Mouse (Mus musculus) ovary, adult 18-20 months (tissue): ENCODE results near the gene Fgl2.
A peak's percentile ranks its signal among the peaks of the same experiment; 100 is the strongest.
"Not testable (repeated sequence)": the region's sequence is repeated elsewhere in the genome, so short reads cannot be mapped to it uniquely, and the experiment has no call there.

ENCODE experiments used
- DNase-seq: peaks from one replicate; pipeline ENCODE4 v3.0.0; 2022; ENCODE audit warnings: low spot score, mixed read lengths

The Fgl2 gene

DNA sequence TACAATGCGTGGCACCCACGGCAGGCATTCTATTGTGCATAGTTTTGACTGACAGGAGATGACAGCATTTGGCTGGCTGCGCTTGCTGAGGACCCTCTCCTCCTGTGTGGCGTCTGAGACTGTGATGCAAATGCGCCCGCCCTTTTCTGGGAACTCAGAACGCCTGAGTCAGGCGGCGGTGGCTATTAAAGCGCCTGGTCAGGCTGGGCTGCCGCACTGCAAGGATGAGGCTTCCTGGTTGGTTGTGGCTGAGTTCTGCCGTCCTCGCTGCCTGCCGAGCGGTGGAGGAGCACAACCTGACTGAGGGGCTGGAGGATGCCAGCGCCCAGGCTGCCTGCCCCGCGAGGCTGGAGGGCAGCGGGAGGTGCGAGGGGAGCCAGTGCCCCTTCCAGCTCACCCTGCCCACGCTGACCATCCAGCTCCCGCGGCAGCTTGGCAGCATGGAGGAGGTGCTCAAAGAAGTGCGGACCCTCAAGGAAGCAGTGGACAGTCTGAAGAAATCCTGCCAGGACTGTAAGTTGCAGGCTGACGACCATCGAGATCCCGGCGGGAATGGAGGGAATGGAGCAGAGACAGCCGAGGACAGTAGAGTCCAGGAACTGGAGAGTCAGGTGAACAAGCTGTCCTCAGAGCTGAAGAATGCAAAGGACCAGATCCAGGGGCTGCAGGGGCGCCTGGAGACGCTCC is at the start of gene Fgl2:
Gene Fgl2, plus strand, starts transcription at position 150 of the 687 bp plus-strand sequence.
- peak; percentile 60 for DNase-seq

DNA sequence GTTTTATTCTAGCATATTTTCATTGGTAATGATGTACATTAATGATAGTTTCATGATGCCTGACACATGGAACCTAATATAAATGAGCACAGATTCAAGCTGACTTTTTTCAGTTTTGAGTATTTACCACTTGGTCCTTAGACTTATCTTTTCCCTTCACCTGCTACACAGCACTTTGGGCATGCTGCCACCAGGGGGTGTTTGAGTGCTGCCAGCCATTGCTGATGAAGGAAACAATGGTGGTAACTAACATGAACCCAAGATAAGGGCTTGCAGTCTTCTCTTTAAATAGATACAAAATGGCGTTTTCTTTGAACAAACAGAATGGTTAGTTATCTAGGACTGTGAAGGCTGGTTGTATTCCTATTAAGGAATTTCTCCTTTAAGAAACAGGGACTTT is 45.9 kb upstream of the Fgl2 start:
- DNase-seq, result no peak

DNA sequence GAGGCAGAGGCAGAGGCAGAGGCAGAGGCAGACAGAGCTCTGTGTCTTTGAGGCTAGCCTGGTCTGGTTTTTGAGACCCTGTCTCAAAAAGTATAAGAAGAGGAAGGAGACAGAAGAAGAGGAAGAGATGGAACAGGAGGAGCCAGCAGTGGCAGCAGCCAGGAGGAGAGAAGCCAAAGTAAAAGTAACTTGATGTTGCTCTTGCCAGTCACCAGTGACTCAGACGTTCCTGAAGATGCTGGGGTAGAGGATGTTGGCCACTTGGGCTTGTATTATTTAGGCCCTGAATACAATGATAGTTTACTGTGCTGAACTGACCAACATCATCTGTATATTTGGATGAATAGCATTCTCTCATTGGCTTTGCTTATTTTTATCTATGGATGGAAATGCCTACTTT is 43.9 kb upstream of the Fgl2 start:
- no peak for DNase-seq

DNA sequence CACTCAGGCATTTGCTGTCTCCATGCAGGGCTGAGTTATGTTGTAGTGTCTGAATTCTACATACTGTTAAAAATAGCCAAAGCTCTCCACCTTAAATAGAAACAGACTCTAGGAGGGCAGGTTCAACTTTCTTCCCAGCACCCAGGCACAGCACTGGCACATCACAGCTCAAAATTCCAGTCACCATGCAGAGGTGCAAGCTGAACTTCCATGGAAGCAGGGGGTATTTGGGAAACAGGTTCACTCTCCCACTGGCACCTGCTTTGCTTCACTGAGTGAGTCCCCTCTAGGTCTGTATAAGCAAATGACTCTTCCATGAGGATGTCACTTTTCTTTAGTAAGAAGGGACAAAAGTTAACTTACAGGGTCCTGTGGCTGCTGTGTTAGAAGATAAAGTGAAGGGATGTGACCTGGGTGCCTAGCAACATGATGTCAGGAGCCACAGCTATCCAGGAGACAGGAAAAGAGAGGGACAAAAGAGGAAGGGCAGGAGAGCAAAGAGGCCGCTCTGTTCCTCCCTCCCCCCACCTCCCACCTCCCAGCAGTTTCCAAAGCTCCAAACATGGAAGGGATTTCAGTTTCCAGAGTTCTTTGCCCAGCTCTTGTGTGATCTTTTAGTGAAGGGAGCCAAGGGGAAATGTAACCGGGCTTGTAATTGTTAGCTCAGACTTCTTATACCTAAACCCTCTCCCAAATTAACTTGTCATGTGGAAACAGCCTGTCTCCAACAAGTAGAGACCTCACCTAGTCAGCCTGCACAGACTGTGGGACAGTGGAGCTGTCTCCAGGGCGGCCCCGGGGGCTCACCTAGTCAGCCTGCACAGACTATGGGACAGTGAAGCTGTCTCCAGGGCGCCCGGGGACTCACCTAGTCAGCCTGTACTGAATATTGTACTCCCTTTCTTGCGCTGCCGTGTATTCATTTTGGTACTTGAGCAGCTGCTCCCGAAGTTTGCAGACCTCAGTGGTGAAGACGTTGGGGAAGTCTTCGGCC is 42.5 kb upstream of the Fgl2 start:
- no peak for DNase-seq

DNA sequence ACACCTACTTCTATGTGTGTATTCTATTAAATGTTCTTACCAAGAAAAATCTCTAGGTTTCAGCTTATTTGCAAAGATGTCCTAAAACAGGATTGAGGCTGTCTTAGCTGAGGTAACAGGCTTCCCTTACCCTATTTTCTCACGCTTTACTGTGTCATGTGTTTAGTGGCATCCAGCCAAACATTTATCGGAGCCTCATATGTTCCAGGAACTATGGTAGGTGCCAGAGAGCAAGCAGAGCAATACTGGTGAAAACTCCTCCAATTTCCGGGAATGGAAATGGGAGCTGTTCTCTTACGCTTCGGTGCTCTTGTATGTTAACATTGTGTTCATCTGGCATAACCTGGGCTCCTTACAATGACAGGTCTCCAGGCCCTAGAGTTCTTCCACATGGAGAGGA is 40.8 kb upstream of the Fgl2 start:
- no peak for DNase-seq

DNA sequence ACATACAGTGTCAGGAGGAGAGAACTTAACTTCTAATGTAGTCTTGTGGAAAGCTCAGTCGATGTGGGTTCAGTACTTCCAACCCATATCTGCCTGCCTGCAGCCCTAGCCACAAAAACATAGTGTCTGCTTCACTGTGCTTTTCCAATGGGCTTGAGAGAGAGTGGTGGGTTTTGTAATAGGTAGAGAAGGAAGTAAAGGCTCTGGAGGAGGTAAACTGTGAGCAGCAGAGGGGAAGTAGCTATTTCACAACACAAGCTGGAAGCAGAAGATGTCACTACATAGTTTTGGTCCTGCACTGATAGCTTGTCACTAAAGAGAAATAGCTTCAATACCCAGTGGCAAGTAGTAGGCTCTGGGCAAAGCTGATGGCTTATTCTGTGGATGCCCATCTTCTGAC is 40.3 kb upstream of the Fgl2 start:
- DNase-seq, result no peak

DNA sequence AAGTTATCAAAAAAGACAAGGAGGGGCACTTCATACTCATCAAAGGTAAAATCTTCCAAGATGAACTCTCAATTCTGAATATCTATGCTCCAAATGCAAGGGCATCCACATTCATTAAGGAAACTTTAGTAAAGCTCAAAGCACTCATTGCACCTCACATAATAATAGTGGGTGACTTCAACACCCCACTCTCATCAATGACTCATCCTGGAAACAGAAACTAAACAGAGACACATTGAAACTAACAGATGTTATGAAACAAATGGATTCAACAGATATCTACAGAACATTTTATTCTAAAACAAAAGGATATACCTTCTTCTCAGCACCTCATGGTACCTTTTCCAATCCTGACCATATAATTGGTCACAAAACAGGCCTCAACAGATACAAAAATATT is 30.2 kb upstream of the Fgl2 start:
- not testable (repeated sequence) for DNase-seq

DNA sequence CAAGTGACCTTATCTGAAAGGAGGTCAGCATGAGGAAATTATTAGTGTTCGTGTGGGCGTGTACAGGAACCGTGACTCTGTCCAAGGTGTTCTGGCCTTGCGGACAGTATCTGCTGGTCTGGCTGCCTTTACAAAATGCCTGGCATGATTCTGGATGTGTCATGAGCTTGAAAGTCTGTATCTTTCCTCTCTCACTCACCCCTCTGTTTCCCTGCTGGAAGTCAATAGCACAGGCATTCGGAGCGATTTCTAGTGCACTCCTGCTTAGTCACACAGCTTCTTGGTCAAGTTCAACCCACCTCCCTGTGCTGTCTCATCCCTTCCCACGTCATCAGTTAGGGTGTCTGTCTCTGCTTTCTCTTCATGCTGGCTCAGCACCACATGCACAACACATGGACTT is 24.1 kb upstream of the Fgl2 start:
- DNase-seq, result no peak

DNA sequence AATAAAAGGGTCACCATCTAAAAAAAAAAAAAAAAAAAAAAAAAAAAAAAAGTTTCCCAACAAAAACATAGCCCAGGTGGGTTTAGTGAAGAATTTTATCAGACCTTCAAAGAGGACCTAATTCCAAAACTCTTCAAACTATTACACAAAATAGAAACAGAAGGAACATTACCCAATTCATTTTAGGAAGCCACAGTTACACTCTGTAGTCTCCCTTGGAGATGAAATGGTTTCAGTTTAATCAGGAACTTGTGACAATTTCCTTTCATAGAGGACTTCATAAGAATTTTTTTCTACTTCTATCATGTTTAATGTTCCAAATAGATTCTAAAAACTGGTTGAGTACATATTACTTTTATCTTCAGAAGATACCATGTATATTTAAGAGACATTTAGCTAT is 20.8 kb upstream of the Fgl2 start:
- no peak for DNase-seq

DNA sequence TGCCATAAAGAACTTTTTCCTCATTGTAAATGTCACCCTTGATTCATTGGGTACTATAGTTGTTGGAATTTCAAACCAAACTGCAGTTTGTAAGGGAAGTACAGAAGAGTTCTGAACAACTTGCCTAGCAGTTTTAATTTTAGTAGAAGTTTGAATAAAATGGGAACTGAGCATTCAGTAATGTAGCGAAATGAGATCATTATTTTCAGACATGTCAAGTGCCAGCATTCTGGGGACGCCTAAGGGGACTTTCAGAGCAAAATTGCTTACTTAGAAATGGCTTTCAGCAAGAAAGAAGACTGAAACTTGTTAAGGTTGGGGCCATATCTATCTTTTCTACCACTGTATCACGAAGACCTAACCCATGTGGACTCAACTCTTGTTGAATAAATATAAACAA is 13.8 kb upstream of the Fgl2 start:
- no peak for DNase-seq

DNA sequence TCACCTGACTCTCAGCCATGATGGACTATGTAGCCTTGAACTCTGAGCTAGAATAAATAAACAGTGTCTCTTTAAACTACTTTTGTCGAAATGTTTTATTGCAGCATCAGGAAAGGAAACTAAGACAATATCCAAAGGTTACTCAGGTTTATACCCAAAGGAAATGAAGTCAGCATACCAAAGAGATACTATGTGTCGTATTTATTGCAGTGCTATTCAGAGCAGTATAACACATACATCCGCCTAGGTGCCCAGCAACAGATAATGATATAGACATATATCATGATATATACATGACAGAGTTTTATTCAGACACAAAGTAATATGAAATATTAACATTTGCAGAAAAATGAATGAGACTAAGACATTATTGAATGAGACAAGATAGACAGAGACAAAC is 9.1 kb upstream of the Fgl2 start:
- no peak for DNase-seq

DNA sequence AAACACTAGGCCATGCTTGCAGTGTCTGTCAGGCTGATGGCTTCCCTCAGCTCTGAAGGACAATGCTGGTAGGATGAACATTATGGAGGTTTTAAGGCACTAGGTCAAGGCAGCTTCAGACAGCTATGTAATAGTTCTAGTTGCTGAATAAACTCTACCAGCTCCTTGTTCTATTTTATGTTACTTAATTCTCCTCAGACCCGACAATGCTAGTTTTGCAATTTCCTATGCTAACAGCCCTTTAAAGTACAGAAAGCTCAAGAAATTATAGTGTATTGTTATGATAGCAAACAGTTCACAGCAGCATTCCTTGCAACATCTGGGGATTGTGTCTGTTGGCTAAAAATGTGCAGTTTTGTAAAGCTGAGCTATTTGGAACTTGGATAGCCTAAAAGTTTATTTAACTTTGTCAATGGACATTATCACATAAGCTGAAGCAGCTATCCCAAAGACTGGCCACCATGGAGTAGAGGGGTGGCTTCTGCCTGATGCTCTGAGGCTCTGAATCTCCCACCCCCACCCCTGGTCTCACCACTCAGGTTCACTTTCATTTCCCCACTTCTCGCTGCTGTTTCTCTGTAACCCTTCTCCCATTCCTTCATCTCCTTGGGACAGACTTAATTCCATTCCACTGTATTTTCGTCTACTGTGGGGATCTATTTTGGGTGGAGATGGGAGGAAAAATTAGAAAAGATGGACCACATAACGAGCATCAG is 5.9 kb upstream of the Fgl2 start:
- DNase-seq, result no peak

DNA sequence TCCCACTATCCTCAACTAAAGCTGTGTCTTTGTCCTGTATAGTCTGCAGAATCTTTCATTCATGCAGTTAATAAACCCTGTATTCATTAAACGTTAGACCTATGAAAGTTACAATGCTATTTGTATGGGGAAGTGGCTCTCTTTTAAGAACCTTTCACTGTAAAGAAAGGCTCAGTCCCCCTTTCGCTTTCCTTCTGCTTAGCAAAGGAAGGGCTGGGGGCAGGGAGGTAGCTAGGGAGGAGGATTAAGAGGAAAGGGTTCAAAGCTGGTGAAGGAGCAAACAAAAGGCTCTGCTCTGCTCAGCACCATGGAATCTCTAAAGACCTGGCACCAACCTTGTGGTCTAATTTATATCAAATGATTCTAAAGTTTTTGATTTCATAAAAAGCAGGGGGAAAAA is 4.9 kb upstream of the Fgl2 start:
- no peak for DNase-seq

DNA sequence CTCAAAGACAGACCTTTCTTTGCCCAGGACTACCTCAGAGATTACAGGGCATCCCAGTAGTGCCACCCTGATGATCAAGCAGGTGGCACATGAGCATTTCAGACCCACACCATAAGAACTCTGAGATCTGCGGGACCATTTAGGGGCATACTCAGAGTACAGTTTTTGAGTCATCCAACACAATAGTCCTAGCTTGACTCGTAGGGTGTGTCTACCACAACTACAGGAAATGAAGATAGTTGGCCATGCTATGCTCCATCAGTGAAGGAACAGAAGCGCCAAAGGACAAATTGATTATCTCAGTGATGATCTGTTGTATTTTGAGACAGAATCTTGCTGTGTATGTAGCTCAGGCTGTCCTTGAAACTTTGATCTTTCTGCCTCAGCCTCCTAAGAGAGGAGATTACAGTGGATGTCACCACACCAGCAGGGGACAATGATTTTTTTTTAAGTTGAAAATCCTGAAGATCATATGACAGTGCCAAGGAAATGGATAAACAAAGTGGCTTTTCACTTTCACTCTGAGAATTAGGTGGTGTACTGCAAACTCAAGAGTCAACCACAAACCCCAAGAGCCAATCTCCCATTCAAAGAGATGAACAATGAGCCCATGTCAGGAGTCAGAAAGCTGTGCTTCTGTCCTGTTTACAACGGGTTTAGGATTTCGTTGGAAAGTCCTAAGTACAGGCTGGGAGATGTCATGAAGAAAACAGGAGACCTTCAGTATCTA is 2.1 kb upstream of the Fgl2 start:
- DNase-seq, result no peak

DNA sequence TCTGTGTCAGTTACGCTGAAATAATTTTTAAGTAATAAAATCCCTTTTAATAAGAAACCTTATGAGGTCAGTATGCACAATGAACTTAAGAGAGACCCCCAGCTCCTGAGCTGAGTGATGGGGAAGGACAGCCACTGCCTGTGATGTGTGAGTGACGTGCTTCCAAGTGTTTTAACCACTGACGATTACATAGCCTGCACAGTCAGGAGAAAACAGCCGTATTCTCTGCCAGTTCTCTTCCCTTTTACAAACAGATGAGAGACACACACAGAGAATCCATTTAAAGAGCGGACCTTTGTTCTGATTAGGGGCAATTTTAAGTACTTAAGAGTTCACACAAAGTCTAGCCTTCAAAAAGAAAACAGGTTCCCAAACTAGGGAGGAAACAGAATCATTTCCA is 522 bp upstream of the Fgl2 start:
- DNase-seq, result no peak

DNA sequence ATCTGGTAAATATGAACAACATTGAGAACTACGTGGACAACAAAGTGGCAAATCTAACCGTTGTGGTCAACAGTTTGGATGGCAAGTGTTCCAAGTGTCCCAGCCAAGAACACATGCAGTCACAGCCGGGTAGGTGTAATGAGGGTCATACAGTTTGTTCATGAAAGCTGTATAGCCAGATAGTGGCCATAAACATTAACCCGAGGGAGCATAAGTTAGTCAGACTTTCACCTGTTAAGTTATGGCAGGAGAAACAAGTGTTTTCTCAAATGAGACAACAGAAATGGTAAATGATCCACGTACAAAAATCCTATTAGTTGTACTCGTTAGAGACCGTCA is 707 bp downstream of the Fgl2 start:
- DNase-seq, result no peak

DNA sequence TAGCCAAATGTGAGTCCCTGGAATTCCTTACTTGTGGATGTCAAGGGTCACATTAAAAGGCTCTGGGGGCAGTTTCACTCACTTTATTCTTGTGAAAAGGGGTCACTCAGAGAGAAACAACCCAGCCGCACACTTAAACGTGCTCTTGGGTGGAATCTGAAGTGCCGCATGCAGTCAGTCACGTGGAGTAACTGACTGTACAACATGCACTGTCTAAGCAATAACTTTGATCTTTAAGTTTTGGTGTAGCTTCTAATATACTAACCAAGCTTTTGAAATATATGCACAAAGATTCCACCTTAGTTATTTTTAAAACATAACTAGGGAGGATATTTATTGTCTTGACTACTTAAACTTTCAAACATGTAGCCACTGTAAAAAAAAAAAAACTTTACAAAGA is 4.5 kb downstream of the Fgl2 start:
- no peak for DNase-seq

DNA sequence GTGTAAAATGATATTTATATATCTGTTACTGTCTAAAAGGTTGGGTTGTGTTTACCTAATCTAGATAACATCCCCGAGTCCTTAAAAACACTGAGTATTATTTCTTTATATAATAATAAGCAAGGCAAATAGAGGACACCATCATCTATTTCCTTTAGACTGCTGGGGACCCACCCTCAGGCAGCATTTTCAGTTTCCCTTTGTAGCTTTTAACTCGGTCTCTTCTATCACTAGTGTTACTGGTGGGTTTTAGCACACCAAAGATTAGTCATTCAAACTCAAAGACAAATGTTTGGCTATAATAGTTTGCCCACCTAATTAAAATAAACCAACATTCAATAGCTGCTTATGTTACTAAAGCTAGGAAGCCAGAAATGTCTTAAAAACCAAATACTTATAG is 6.0 kb downstream of the Fgl2 start:
- no peak for DNase-seq

DNA sequence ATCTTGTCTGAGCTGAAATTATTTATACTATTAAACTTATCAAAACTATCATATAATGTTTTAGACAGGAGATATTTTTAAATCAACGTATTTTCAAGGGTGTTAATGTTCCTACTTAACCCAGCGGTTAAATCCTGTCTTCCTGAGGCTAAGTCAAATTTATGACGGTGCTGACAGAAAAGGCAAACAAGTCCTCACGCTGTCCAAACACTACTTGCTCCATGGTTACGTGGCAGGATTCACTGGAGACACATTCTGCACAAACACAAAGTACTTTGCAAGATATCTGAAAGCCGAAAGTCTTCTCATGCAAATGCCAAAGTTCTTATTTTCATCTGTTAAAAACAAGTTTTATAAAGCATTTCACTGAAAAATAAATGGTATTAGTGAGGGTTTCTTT is 9.5 kb downstream of the Fgl2 start:
- DNase-seq, result no peak

DNA sequence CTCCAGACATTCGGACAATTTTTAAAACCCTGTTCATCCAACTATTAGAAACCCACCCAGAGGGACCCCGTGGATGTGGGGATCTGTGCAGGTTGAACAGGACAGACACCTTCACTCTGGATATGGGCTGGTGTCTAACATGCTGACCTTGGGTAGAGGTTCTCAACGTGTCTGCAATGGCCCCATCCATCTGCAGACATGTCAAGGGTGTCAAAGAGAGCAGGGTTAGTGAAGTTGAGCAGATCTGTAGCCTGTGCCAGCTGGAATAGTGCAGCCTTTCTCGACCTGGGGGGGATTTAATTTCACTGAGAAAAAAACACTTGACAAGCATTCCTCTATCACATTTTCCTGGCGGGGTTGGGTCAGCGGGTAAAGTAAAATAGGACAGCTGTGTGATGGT is 10.2 kb downstream of the Fgl2 start:
- no peak for DNase-seq

DNA sequence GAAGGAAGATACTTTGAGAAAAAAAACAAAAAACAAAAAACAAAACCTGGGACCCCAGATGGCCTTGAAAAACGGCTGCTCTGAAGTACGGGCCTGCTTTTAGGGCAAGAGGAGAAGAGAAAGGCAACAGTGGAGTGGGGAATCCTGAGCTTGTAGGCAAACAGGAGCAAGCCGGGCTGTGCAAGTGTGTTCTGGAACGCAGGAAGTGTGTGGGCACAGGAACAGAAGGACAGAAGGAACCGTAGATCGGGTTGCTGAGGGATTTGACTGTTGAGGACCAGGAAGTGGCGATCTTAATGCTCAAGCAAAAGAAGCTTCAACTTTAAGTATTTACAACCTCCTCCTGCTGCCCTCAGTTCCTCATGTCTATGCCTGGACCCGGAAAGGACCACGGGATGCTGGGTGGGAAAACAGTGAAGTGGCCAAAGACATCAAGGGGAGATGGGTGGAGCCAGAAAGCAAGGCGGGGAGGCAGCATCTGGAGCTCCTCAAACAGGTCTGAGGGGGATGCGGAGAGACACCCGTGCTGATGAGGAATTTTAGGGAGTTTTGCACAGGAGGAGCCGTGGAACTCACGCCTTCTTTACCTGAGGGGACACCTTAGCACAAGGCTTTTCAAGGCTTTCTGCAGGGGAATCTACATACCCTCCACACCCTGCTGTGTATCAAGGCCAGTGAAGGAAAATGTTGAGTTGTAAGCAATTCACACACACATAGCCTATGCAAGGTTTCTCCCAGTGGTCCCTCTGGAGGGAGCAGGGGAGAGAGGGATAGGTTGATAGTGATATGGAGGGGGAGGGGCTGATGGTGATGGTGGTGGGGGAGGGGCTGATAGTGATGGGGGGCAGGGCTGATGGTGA is 11.2 kb downstream of the Fgl2 start:
- no peak for DNase-seq
